Mouse (Mus musculus) forebrain, postnatal 0 days (tissue): Measurements from ENCODE around the gene Fstl5. TPM values are rescaled to one million over a fixed set of nuclear protein-coding genes. Genes with fewer than 3 reads are reported as not detected.

ENCODE experiments used
- ATAC-seq: fragments of 200-750 bp; cut with Nextera tagmentation; 2 replicates; pipeline ENCODE4 v1.8.0; 2017; ENCODE audit warnings: mild to moderate bottlenecking, moderate library complexity
- DNase-seq: peaks from one replicate; pipeline ENCODE4 v3.0.0-alpha.2; 2015
- H3K27ac ChIP-seq: fragments of 300-500 bp; sonication (generic); 2 replicates; pipeline ENCODE4 v1.5.1; 2014; ENCODE audit warnings: low read depth, mild to moderate bottlenecking, antibody characterized with exemption, low read length, moderate library complexity, mixed read lengths
- H3K27me3 ChIP-seq: fragments of 300-500 bp; sonication (generic); 2 replicates; pipeline ENCODE4 v1.6.1; 2014; ENCODE audit warnings: mild to moderate bottlenecking, low read length, mixed read lengths; ENCODE audit not compliant: insufficient read depth
- H3K36me3 ChIP-seq: fragments of 300-500 bp; sonication (generic); 2 replicates; pipeline ENCODE4 v1.6.1; 2014; ENCODE audit warnings: mild to moderate bottlenecking, moderate library complexity; ENCODE audit not compliant: insufficient read depth
- H3K4me1 ChIP-seq: fragments of 300-500 bp; sonication (generic); 2 replicates; pipeline ENCODE4 v1.6.1; 2014; ENCODE audit warnings: antibody characterized with exemption; ENCODE audit not compliant: insufficient read depth
- H3K4me2 ChIP-seq: fragments of 300-500 bp; sonication (generic); 2 replicates; pipeline ENCODE4 v1.6.1; 2014; ENCODE audit warnings: low read depth, mild to moderate bottlenecking, moderate library complexity
- H3K4me3 ChIP-seq: fragments of 300-500 bp; sonication (generic); 2 replicates; pipeline ENCODE4 v1.5.1; 2014; ENCODE audit warnings: low read depth, low read length, mixed read lengths
- H3K9ac ChIP-seq: fragments of 300-500 bp; sonication (generic); 2 replicates; pipeline ENCODE4 v1.6.1; 2014; ENCODE audit warnings: mild to moderate bottlenecking
- H3K9me3 ChIP-seq: fragments of 300-500 bp; sonication (generic); 2 replicates; pipeline ENCODE4 v1.6.1; 2016; ENCODE audit warnings: low read length
- CTCF ChIP-seq: sonication (generic); IDR thresholded peaks from 2 replicates; pipeline ENCODE4 v1.5.1; 2016; ENCODE audit warnings: antibody characterized with exemption, control low read depth, low read depth
- WGBS: fragments of 180-500 bp; shearing (Covaris S2); extraction: QIAGEN DNeasy Blood & Tissue Kit; methylation state at CpG from one replicate; pipeline ENCODE4 v1.1.7; 2014; 5-methylcytosine and 5-hydroxymethylcytosine counted together
- polyA plus RNA-seq: library from polyadenylated mRNA; unstranded; fragments of >200 nt; fragmentation: Nextera tagmentation; extraction: Ambion mirVana; gene quantifications from 2 replicates; pipeline ENCODE4 v1.2.1, GENCODE M21; 2015
- total RNA-seq: library from RNA; depleted of rRNA; stranded (reverse); fragments of >200 nt; gene quantifications from 2 replicates; pipeline ENCODE4 v1.2.3, GENCODE M21; 2014

Fstl5 gene
- total and polyA plus RNA-seq, 2 experiments from 2014 or later = 34.1 to 58.5 TPM

DNA sequence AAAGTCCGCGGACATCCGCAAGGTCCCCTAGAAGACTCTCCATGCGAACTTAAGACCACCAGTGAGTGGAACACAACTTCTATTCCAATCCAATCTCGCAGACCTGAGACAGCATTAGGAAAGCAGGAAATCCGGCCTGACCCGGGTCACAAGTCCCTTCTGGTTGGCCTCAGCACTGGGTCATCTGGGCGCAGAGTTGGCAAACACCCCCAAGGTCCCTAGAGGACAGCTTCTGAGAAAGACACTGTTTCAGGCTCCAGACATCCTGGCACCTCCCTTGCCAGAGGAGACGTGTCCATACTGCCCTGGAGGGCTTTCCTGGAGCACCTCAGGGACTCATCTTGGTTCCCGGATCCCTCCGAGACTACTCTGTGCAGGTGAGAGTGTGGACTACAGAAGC lies 73.8 kb downstream of the Fstl5 start:
- Histone ChIP-seq H3K9me3 (no peaks in the 10 kb centered on the region), H3K4me3 (no peak overlapping the region), H3K4me1 (no peaks in the 10 kb centered on the region), H3K36me3 (no peaks in the 10 kb centered on the region), H3K9ac (no peak overlapping the region), H3K27me3 (no peaks in the 10 kb centered on the region), H3K27ac (no peak overlapping the region), H3K4me2 (no peak overlapping the region)
- WGBS = 93% methylated on average over 11 of the region's 11 CpGs
- DNase-seq = no peak
- TF ChIP-seq CTCF = no peak
- no peak for ATAC-seq

DNA sequence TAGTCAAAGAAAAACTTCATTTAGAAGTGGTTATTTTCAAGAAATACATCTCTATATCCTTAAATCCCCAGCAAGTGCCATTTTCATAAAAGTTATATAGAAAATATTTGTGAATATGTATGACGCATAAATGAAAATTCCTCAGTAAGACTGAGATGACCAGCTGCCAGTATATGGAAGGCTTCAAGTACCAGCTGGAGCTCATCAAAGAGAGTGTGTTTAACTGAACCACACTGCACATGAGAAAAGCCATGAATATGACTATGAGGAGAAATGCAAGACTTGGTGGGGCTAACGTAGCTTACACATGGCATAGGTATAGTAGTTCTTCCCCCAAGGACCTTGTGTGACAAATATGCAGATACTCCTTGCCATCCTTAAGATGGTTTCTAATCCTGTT lies 164.8 kb downstream of the Fstl5 start:
- Histone ChIP-seq H3K4me1 (no peaks in the 10 kb centered on the region), H3K4me2 (no peak overlapping the region), H3K36me3 (no peaks in the 10 kb centered on the region), H3K9me3 (no peaks in the 10 kb centered on the region), H3K4me3 (no peak overlapping the region), H3K9ac (no peak overlapping the region), H3K27ac (no peak overlapping the region), H3K27me3 (no peaks in the 10 kb centered on the region)
- peak; percentile 51; the same call in 1 of the 2 replicates for ATAC-seq
- peak; percentile 7 for DNase-seq
- no peak for TF ChIP-seq CTCF
- 80% methylated on average over 2 of the region's 2 CpGs for WGBS

DNA sequence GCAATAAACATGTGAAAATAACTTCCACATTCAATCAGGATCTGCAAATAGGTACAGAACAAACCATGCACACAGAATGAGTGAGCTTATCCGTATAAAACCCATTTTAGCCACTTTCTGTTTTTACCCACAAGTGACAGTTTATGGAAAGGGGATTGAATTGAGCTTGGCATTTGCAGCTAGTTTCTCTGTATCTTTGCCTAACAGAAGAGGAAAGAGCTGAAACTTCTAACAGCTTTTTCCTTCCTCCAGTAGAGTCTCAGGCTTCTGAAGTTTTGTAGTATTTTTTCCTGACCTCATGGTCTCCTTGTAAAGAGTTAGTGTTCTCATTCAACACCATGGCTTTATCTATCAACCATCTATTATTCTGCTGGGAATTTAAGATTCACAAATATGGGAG lies 177.3 kb downstream of the Fstl5 start:
- WGBS = 67% methylated on average over 1 of the region's 1 CpGs

DNA sequence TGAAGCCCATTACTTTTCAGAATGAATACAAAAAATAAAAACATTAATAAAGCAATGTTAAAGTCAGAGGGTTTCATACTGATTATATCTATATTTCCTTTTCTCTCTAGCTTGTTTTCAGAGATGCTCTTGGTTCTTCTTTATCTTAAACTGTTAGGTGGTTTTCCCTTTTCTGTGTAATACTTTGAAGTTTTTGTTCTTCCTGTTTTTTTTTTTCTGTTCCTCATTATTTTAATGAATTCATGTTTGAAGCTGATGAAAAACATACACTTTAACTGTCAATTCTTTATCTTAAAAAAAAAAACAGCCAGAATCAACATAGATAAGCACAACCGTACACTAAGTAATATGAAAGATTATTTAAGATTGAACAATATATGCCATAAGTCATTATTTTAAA lies 218.9 kb downstream of the Fstl5 start:
- no peaks in the 10 kb centered on the region for H3K9me3 ChIP-seq
- no peak overlapping the region for H3K4me2 ChIP-seq
- ATAC-seq (no peak), DNase-seq (no peak)
- H3K4me3 ChIP-seq = no peak overlapping the region
- no peaks in the 10 kb centered on the region for H3K27me3 ChIP-seq
- H3K27ac ChIP-seq = no peak overlapping the region
- no peak overlapping the region for H3K9ac ChIP-seq
- H3K4me1 ChIP-seq = no peaks in the 10 kb centered on the region
- WGBS = 92% methylated on average over 1 of the region's 1 CpGs
- no peaks in the 10 kb centered on the region for H3K36me3 ChIP-seq
- TF ChIP-seq CTCF = no peak

More for the DNA sequence above, 177.3 kb downstream of the Fstl5 start:
- Histone ChIP-seq H3K27ac (no peak overlapping the region), H3K9me3 (no peaks in the 10 kb centered on the region), H3K4me2 (no peak overlapping the region), H3K9ac (no peak overlapping the region), H3K36me3 (no peaks in the 10 kb centered on the region), H3K4me1 (no peaks in the 10 kb centered on the region), H3K4me3 (no peak overlapping the region), H3K27me3 (no peaks in the 10 kb centered on the region)
- DNase-seq (no peak), ATAC-seq (no peak)
- TF ChIP-seq CTCF = no peak

DNA sequence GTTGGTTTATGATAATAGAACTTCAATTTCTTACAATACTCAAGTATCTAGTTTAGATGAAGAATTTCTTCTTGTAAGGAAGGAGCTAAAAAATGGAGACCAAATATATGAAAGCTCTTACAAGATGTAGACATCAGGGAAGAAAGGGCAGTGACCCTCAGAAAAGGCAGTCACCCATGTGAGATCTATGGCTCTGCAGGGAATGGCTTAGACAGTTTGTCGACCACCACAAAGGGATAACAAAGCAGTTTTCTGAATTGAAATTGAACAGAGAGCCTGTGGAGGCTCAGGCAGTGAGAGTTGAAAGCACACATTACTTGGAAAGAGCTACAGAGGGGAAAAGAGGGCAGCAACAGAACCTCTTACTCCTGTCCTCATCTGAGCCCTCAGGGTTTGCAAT lies 220.3 kb downstream of the Fstl5 start:
- H3K4me1 ChIP-seq = no peaks in the 10 kb centered on the region
- H3K9me3 ChIP-seq = no peaks in the 10 kb centered on the region
- H3K27me3 ChIP-seq = no peaks in the 10 kb centered on the region
- H3K9ac ChIP-seq = no peak overlapping the region
- 0% methylated on average over 1 of the region's 1 CpGs for WGBS
- TF ChIP-seq CTCF = no peak
- no peak overlapping the region for H3K27ac ChIP-seq
- H3K4me2 ChIP-seq = no peak overlapping the region
- no peaks in the 10 kb centered on the region for H3K36me3 ChIP-seq
- no peak for ATAC-seq
- DNase-seq = no peak
- no peak overlapping the region for H3K4me3 ChIP-seq

DNA sequence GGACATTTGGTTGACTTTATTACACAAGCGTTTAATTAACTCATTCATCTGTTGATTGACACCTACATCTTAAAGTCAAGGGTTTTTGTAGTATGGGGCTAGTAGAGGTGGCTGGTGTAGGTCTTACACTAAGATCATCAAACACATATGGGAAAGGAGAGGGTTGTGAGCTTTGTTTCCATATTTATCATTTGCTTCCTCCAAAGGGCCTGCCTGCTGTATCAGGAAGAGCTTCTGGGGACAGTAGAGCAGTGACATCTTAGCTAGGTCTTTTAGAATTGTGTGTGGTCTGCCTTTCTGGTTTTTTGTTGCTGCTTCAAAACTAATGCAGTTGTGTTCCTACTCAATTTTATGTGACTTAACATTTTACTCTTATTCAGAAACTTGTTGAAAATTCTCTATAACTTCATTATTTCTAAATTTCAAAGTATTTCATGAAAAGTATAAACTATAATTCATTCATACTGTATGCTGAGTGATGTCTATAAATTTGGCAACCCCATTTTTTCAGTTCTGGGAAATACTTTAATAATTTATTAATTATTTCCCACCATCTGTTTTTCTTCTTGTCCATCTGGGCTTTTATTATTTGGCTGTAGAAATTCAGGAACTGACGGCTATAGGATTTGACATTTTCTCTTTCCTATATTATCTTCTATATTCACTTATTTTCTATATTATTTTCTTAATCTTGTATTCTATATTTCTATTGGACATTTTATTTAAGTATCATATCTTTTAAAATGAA lies 227.1 kb downstream of the Fstl5 start:
- no peaks in the 10 kb centered on the region for H3K9me3 ChIP-seq
- WGBS = 80% methylated on average over 2 of the region's 2 CpGs
- TF ChIP-seq CTCF = no peak
- H3K9ac ChIP-seq = no peak overlapping the region
- H3K4me3 ChIP-seq = no peak overlapping the region
- H3K4me1 ChIP-seq = no peaks in the 10 kb centered on the region
- no peak for ATAC-seq
- no peak overlapping the region for H3K4me2 ChIP-seq
- H3K27me3 ChIP-seq = no peaks in the 10 kb centered on the region
- no peaks in the 10 kb centered on the region for H3K36me3 ChIP-seq
- H3K27ac ChIP-seq = no peak overlapping the region
- no peak for DNase-seq

DNA sequence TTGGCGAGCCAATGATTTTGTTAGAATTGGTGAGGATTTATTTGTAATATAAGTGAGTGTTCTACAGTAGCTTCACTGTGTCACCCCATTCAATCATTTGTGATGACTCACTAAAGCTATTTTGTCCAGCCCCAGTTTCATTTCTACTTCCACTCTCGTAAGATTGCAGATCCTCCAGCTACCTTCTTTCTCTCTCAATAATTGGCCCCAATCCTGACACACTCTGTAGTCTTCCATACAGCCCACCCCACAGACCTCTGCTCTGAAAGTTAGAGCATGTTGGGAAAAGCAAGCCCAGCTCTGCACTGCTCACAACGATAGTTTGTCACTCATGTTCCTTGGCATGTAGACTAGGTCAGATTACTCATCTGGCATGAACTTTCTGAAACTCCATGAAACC lies 242.9 kb downstream of the Fstl5 start:
- no peak for TF ChIP-seq CTCF
- Histone ChIP-seq H3K9ac (no peak overlapping the region), H3K27ac (no peak overlapping the region), H3K4me1 (no peaks in the 10 kb centered on the region), H3K9me3 (no peaks in the 10 kb centered on the region), H3K36me3 (no peaks in the 10 kb centered on the region), H3K4me2 (no peak overlapping the region), H3K27me3 (no peaks in the 10 kb centered on the region), H3K4me3 (no peak overlapping the region)
- no peak for ATAC-seq
- DNase-seq = no peak
- WGBS = 93% methylated on average over 3 of the region's 3 CpGs
